In the genomic region with DNA sequence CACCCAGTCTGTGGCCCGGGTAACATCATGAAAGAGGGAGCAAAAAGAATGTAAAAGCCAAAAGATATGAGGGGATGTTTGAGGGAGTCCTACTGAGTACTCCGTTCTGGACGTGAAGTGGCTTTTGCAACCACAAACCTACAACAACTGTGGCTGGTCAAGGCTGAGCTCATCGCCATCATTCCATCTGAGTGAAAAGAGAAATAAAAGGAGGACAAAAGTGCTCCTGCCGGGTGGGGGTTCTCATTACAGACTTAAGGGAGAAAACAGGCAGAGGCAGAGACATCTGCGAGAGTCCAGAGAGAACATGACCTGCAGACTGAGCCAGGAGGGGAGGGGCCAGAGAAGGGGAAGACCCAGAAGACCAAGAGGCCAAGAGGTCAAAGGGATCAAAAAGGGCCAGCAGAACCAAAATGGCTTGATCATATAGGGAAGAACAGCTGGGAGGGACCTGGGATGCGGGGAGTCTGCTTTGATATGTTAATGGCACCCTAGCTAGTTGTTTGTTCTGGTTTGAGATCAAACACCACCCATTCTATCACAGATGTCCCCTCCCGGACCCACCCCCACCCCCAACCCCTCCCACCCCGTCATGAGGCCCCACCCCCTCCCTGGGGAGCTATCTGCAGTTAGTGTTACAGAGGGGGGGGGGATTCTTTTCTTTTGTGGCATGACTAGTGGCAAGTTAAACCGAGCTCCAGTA, we compare ENCODE assay signal across 13 mouse cellular contexts. TPM values are rescaled to one million over a fixed set of nuclear protein-coding genes. Genes with fewer than 3 reads are reported as not detected.
DNase-seq lines count a peak whose midpoint lies in the region; ATAC-seq and TF ChIP-seq lines count a peak whose summit lies in the region.
"Had no signal": no experiment of that assay in that cellular context is flagged by ENCODE, and none has a peak within 500 bp of the region (broad histone marks: within the 10 kb centered on the region; RNA-seq: fewer than 3 reads in every experiment).

No protein-coding gene starts in this region.

- DNase-seq in gastrocnemius, adult 2 months, result peak; percentile 28
- DNase-seq in gastrocnemius, postnatal 25 days, result no peak
- peak; percentile 44 for DNase-seq in forebrain, embryonic 10.5 days (ENCODE audit: extremely low spot score, low spot score)
- DNase-seq in hindbrain, postnatal 0 days (ENCODE audit: low spot score), result no peak
- no peak for DNase-seq in cerebellum, adult 8-10 months
- no peak for DNase-seq in cerebellum, adult 9-11 months
- DNase-seq: cerebellum, postnatal 25 days; thymus, postnatal 25 days had no signal

- peaks cover 23% of the 10 kb centered on the region; the same call in 1 of the 2 replicates for H3K9me3 ChIP-seq in forebrain, embryonic 10.5 days
- 0 out of 2 replicates have a peak, but pooled peaks cover 3% of the 10 kb centered on the region for H3K9me3 ChIP-seq in hindbrain, postnatal 0 days (ENCODE audit: low read length)
- 0 out of 2 replicates have a peak, but pooled peaks cover 2% of the 10 kb centered on the region for H3K9me3 ChIP-seq in neural tube, embryonic 12.5 days
- peaks cover 6% of the 10 kb centered on the region; the same call in 1 of the 2 replicates for H3K9me3 ChIP-seq in heart, embryonic 12.5 days (replicated peaks)
- H3K9me3 ChIP-seq: lung, embryonic 15.5 days had no signal

- peak; percentile 44; the same call in 1 of the 2 replicates for ATAC-seq in hindbrain, postnatal 0 days
- ATAC-seq in neural tube, embryonic 12.5 days (ENCODE audit: low FRiP score, low read depth), result peak; percentile 68
- no peak for ATAC-seq in heart, embryonic 12.5 days (ENCODE audit: insufficient number of reproducible peaks, low FRiP score)
- ATAC-seq: Patski had no signal

- no peaks in the 10 kb centered on the region for H3K27me3 ChIP-seq in forebrain, embryonic 10.5 days (ENCODE audit: poor library complexity, severe bottlenecking)
- H3K27me3 ChIP-seq in hindbrain, postnatal 0 days (ENCODE audit: insufficient read depth, low read length), result no peaks in the 10 kb centered on the region
- no peaks in the 10 kb centered on the region for H3K27me3 ChIP-seq in neural tube, embryonic 12.5 days (replicated peaks)
- H3K27me3 ChIP-seq in heart, embryonic 12.5 days (replicated peaks), result no peaks in the 10 kb centered on the region
- H3K27me3 ChIP-seq: lung, embryonic 15.5 days; Patski had no signal

- no peak for TF ChIP-seq CTCF in gastrocnemius, adult 2 months (IDR thresholded peaks at IDR 0.05)
- TF ChIP-seq CTCF in hindbrain, postnatal 0 days (IDR thresholded peaks at IDR 0.05; ENCODE audit: low read depth), result no peak

- peak overlapping the region; percentile 43 for H3K4me2 ChIP-seq in hindbrain, postnatal 0 days (ENCODE audit: low read depth, low read length)
- H3K4me2 ChIP-seq in neural tube, embryonic 12.5 days (replicated peaks), result peak overlapping the region; percentile 45
- no peak overlapping the region for H3K4me2 ChIP-seq in heart, embryonic 12.5 days
- H3K4me2 ChIP-seq: lung, embryonic 15.5 days had no signal

- H3K4me1 ChIP-seq in forebrain, embryonic 10.5 days, result peaks cover 26% of the 10 kb centered on the region
- no peaks in the 10 kb centered on the region for H3K4me1 ChIP-seq in hindbrain, postnatal 0 days (ENCODE audit: insufficient read depth, low read length)
- H3K4me1 ChIP-seq in neural tube, embryonic 12.5 days, result no peaks in the 10 kb centered on the region; the same call in 1 of the 2 replicates
- H3K4me1 ChIP-seq in heart, embryonic 12.5 days (replicated peaks), result no peaks in the 10 kb centered on the region
- H3K4me1 ChIP-seq: lung, embryonic 15.5 days had no signal

- no peak overlapping the region for H3K4me3 ChIP-seq in gastrocnemius, adult 2 months
- peak overlapping the region; percentile 28; the same call in 1 of the 2 replicates for H3K4me3 ChIP-seq in forebrain, embryonic 10.5 days
- H3K4me3 ChIP-seq in hindbrain, postnatal 0 days (ENCODE audit: low read length), result no peak overlapping the region
- H3K4me3 ChIP-seq in neural tube, embryonic 12.5 days, result no peak overlapping the region
- H3K4me3 ChIP-seq in heart, embryonic 12.5 days, result no peak overlapping the region
- H3K4me3 ChIP-seq: lung, embryonic 15.5 days had no signal

- intact Hi-C loops in gastrocnemius, adult 2 months (cut with DNase I), result no loop called here

- 20% methylated on average over 10 of the region's 10 CpGs for WGBS in forebrain, embryonic 10.5 days
- WGBS in hindbrain, postnatal 0 days, result 18% methylated on average over 10 of the region's 10 CpGs
- 10% methylated on average over 10 of the region's 10 CpGs for WGBS in neural tube, embryonic 12.5 days
- 40% methylated on average over 10 of the region's 10 CpGs for WGBS in heart, embryonic 12.5 days

- no peak overlapping the region for H3K9ac ChIP-seq in hindbrain, postnatal 0 days (replicated peaks; ENCODE audit: low read length)
- H3K9ac ChIP-seq in neural tube, embryonic 12.5 days, result no peak overlapping the region
- no peak overlapping the region for H3K9ac ChIP-seq in heart, embryonic 12.5 days
- H3K9ac ChIP-seq: lung, embryonic 15.5 days had no signal

- H3K27ac ChIP-seq in gastrocnemius, adult 2 months, result no peak overlapping the region
- peak overlapping the region; percentile 79 for H3K27ac ChIP-seq in forebrain, embryonic 10.5 days
- no peak overlapping the region for H3K27ac ChIP-seq in hindbrain, postnatal 0 days
- H3K27ac ChIP-seq in neural tube, embryonic 12.5 days, result peak overlapping the region; percentile 37; the same call in 1 of the 2 replicates
- no peak overlapping the region for H3K27ac ChIP-seq in heart, embryonic 12.5 days (ENCODE audit: poor library complexity, severe bottlenecking)
- H3K27ac ChIP-seq: kidney, postnatal 0 days; lung, embryonic 15.5 days had no signal

- H3K36me3 ChIP-seq in forebrain, embryonic 10.5 days (replicated peaks), result no peaks in the 10 kb centered on the region
- H3K36me3 ChIP-seq in hindbrain, postnatal 0 days (ENCODE audit: insufficient read depth, low read length), result no peaks in the 10 kb centered on the region
- H3K36me3 ChIP-seq in neural tube, embryonic 12.5 days, result no peaks in the 10 kb centered on the region
- H3K36me3 ChIP-seq in heart, embryonic 12.5 days, result no peaks in the 10 kb centered on the region
- H3K36me3 ChIP-seq: lung, embryonic 15.5 days had no signal

RNA-seq across cellular contexts. Expression of a gene that starts 7.3 kb away (rescaled TPM):
- total RNA-seq in gastrocnemius, adult 2 months (2021), result 10 to 100 TPM; 20.7 to 28.3 TPM
- 10 to 100 TPM; 23.3 to 25.0 TPM for total RNA-seq in gastrocnemius, postnatal 25 days (2021)
- polyA plus RNA-seq in forebrain, embryonic 10.5 days (2016; fragmentation: Nextera tagmentation; extraction: Ambion mirVana), result 29.2 and 31.9 TPM in 2 replicates
- total RNA-seq in hindbrain, postnatal 0 days (2014; rRNA removed), result 52.9 and 54.4 TPM in 2 replicates
- 46.7 and 46.8 TPM in 2 replicates for polyA plus RNA-seq in hindbrain, postnatal 0 days (2015; fragmentation: Nextera tagmentation; extraction: Ambion mirVana)
- 61.4 and 74.6 TPM in 2 replicates for polyA plus RNA-seq in neural tube, embryonic 12.5 days (2016; fragmentation: Nextera tagmentation; extraction: Ambion mirVana)
- 26.7 and 26.8 TPM in 2 replicates for polyA plus RNA-seq in heart, embryonic 12.5 days (2016; fragmentation: Nextera tagmentation; extraction: Ambion mirVana)

Comparison
In these comparisons a context has a peak if more than half of its experiments do, and no peak if none do; other contexts are left out.
1. DNase-seq: peak in gastrocnemius, adult 2 months (single experiment) and forebrain, embryonic 10.5 days (single experiment); none in gastrocnemius, postnatal 25 days (single experiment), hindbrain, postnatal 0 days (single experiment), cerebellum, adult 8-10 months (single experiment) and cerebellum, adult 9-11 months (single experiment).
2. H3K27ac ChIP-seq: peak in forebrain, embryonic 10.5 days (single experiment) and neural tube, embryonic 12.5 days (single experiment); none in gastrocnemius, adult 2 months (single experiment), hindbrain, postnatal 0 days (single experiment) and heart, embryonic 12.5 days (single experiment).